Mouse (Mus musculus) ES-Bruce4 (cell line): ENCODE measurements around the gene Tnk2. TPM values are rescaled to one million over a fixed set of nuclear protein-coding genes. Genes with fewer than 3 reads are reported as not detected.

Source experiments
- H3K27ac ChIP-seq: 2 replicates; pipeline ENCODE4 v1.5.1; 2012; ENCODE audit warnings: low read length, inconsistent platforms; ENCODE audit not compliant: insufficient read depth
- H3K27me3 ChIP-seq: 2 replicates; pipeline ENCODE4 v1.6.1; 2012; ENCODE audit warnings: mild to moderate bottlenecking, low read length, inconsistent platforms; ENCODE audit not compliant: control insufficient read depth, poor library complexity, insufficient read depth, severe bottlenecking
- H3K36me3 ChIP-seq: 2 replicates; pipeline ENCODE4 v1.6.1; 2012; ENCODE audit warnings: inconsistent platforms, mild to moderate bottlenecking, low read length, moderate library complexity; ENCODE audit not compliant: control insufficient read depth, poor library complexity, insufficient read depth, severe bottlenecking
- H3K4me1 ChIP-seq: one replicate; pipeline ENCODE4 v1.8.1; 2011; ENCODE audit warnings: low read length; ENCODE audit not compliant: control insufficient read depth, insufficient read depth
- H3K4me3 ChIP-seq: 2 replicates; pipeline ENCODE4 v1.5.1; 2011; ENCODE audit warnings: low read depth, mild to moderate bottlenecking, low read length
- H3K9ac ChIP-seq: 2 replicates; pipeline ENCODE4 v1.6.1; 2012; ENCODE audit warnings: low read depth, mild to moderate bottlenecking, inconsistent platforms; ENCODE audit not compliant: poor library complexity, severe bottlenecking
- H3K9me3 ChIP-seq: replicated peaks from 2 replicates; pipeline ENCODE4 v1.6.1; 2012; ENCODE audit warnings: mild to moderate bottlenecking, low read length, inconsistent platforms; ENCODE audit not compliant: control insufficient read depth, poor library complexity, insufficient read depth, severe bottlenecking
- CTCF ChIP-seq: IDR thresholded peaks from one replicate; pipeline ENCODE4 v1.8.1; 2011; ENCODE audit warnings: low read depth, low read length
- EP300 ChIP-seq: IDR thresholded peaks from 2 replicates; pipeline ENCODE4 v1.6.1; 2011; ENCODE audit warnings: low read depth, low read length; ENCODE audit not compliant: insufficient read depth
- POLR2A ChIP-seq: IDR thresholded peaks from one replicate; pipeline ENCODE4 v1.8.1; 2011; ENCODE audit warnings: low read length; ENCODE audit not compliant: insufficient read depth
- polyA plus RNA-seq: library from polyadenylated mRNA; stranded (reverse); fragments of >200 nt; gene quantifications from 2 replicates; pipeline ENCODE4 v1.2.4, GENCODE M21; 2011; ENCODE audit warnings: low read depth; ENCODE audit not compliant: missing spikeins, insufficient read depth, insufficient read length

Gene Tnk2
- polyA plus RNA-seq, 1 experiment: 37.6 TPM

GRCm38 (mm10) chr16:32644801-32645170, 1.1 kb downstream of the Tnk2 start:
- Histone ChIP-seq H3K4me3 (peak overlapping the region; percentile 58), H3K9me3 (no peaks in the 10 kb centered on the region), H3K9ac (peak overlapping the region; percentile 97), H3K27me3 (no peaks in the 10 kb centered on the region), H3K27ac (no peak overlapping the region), H3K4me1 (peaks cover 2% of the 10 kb centered on the region), H3K36me3 (no peaks in the 10 kb centered on the region)
- no peak for TF ChIP-seq EP300

DNA sequence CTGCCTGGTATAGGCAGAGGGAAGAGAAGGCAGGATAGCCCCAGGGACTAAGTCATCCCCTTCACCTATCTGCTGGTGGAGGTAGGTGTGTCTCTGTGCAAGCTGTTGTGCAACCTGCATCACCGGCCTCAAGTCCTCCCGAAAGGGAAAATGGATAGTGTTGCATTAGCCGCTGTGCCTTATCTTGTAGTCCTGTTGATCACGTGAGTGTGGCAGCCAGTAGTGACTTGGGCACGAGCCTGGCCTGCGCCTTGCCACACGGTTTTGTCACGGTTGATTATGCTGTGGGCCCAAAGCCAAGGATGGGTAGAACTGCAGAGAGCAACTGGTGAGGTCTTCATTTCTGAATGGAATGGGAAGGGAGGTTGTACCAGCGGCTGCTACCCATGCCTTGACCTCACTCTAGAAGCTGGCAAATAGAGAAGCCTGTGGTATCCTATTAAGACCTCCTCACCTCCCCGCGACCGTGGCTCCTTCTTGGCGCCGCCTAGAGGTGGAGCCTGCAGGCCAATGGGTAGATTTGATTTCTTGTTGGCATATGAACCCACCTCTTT, 1.8 kb downstream of the Tnk2 start:
- H3K9ac ChIP-seq: no peak overlapping the region

GRCm38 (mm10) chr16:32646014-32646413, 2.3 kb downstream of the Tnk2 start:
- Histone ChIP-seq H3K9me3 (no peaks in the 10 kb centered on the region), H3K36me3 (peaks cover 3% of the 10 kb centered on the region; the same call in 1 of the 2 replicates), H3K27ac (no peak overlapping the region), H3K27me3 (no peaks in the 10 kb centered on the region), H3K4me3 (no peak overlapping the region), H3K4me1 (peaks cover 3% of the 10 kb centered on the region), H3K9ac (no peak overlapping the region)
- no peak for TF ChIP-seq POLR2A
- TF ChIP-seq EP300: no peak

More for the DNA sequence above, 1.8 kb downstream of the Tnk2 start:
- H3K27ac ChIP-seq: no peak overlapping the region
- TF ChIP-seq CTCF (peak; percentile 54), EP300 (no peak)
- no peaks in the 10 kb centered on the region for H3K9me3 ChIP-seq
- H3K27me3 ChIP-seq: no peaks in the 10 kb centered on the region
- peak overlapping the region; percentile 58 for H3K4me3 ChIP-seq
- H3K36me3 ChIP-seq: no peaks in the 10 kb centered on the region
- H3K4me1 ChIP-seq: peaks cover 2% of the 10 kb centered on the region

- H3K27me3 ChIP-seq: no peaks in the 10 kb centered on the region
- no peak overlapping the region for H3K27ac ChIP-seq
Measured at GRCm38 (mm10) chr16:32647712-32648111, 4.0 kb downstream of the Tnk2 start.

DNA sequence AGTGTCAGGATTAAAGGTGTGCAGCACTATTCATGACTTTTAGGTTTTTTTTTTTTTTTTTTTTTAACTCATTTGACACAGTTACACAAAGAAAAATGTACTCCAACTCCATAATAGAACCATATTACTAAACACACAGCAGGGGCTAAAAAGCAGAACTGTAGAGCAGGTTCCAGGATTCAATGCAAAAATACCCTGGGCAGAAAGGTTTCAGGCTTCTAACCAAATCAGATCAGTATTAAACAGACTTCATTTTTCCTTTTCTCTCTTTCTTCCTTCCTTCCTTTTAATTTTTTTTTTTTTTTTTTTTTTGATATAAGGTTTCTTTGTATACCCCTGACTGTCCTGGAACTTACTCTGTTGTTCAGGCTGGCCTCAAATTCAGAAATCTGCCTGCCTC, 6.8 kb downstream of the Tnk2 start:
- Histone ChIP-seq H3K9me3 (no peaks in the 10 kb centered on the region), H3K36me3 (peaks cover 3% of the 10 kb centered on the region; the same call in 1 of the 2 replicates), H3K27ac (no peak overlapping the region), H3K4me3 (no peak overlapping the region), H3K27me3 (no peaks in the 10 kb centered on the region), H3K9ac (no peak overlapping the region), H3K4me1 (peaks cover 3% of the 10 kb centered on the region)
- TF ChIP-seq CTCF (no peak), EP300 (no peak), POLR2A (no peak)

More at GRCm38 (mm10) chr16:32647712-32648111, 4.0 kb downstream of the Tnk2 start:
- no peak for TF ChIP-seq CTCF
- TF ChIP-seq EP300: no peak
- no peak for TF ChIP-seq POLR2A
- Histone ChIP-seq H3K4me1 (peaks cover 3% of the 10 kb centered on the region), H3K4me3 (no peak overlapping the region), H3K36me3 (peaks cover 3% of the 10 kb centered on the region; the same call in 1 of the 2 replicates), H3K9me3 (no peaks in the 10 kb centered on the region), H3K9ac (no peak overlapping the region)

DNA sequence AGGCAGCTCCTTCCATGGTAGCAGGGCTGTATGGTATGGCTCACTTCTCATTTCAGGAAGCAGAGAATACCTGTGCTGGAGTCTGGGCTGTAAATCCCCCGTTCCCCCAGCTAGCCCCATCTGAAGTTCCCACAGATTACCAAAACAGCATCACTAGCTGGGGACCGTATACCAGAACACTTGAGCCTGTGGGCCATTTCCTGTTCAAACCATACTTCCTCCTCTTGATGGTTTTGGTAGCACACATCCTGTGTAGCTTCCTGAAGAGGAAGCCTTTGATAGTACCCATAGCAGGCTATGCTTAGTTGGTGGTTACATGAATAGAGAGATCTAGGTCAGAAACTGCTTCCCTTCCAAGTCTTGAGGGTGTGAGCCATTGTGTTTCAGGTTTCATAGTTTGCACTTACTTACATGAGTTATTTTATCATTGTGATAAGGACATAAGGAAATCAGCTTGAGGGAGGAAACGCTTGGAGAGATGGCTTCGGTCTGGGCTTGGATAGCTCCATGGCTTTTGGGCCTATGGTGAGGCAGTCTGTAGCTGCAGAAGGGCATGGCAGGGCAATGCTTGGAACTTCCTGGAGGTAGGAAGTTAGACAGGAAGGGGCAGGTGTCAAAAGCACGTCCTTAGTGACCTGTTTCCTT, 7.4 kb downstream of the Tnk2 start:
- TF ChIP-seq CTCF (no peak), POLR2A (no peak), EP300 (no peak)
- no peaks in the 10 kb centered on the region for H3K9me3 ChIP-seq
- no peaks in the 10 kb centered on the region for H3K27me3 ChIP-seq
- H3K9ac ChIP-seq: no peak overlapping the region
- H3K36me3 ChIP-seq: peaks cover 3% of the 10 kb centered on the region; the same call in 1 of the 2 replicates
- H3K27ac ChIP-seq: no peak overlapping the region
- no peak overlapping the region for H3K4me3 ChIP-seq
- peaks cover 3% of the 10 kb centered on the region for H3K4me1 ChIP-seq
